Mouse (Mus musculus) brown adipose tissue, adult 24 weeks (tissue): ENCODE results near the gene Celf2. TPM values are rescaled to one million over a fixed set of nuclear protein-coding genes. Genes with fewer than 3 reads are reported as not detected.
A peak's percentile ranks its signal among the peaks of the same experiment; 100 is the strongest.

ENCODE experiments used
- H3K27ac ChIP-seq: fragments of 200-500 bp; replicated peaks from 2 replicates; pipeline ENCODE4 v1.5.1; 2012; ENCODE audit warnings: low read depth, mild to moderate bottlenecking, low read length
- H3K4me1 ChIP-seq: fragments of 200-500 bp; 2 replicates; pipeline ENCODE4 v1.6.1; 2012; ENCODE audit warnings: low read length, mixed read lengths; ENCODE audit not compliant: control insufficient read depth, insufficient read depth, insufficient read length
- H3K4me3 ChIP-seq: fragments of 200-500 bp; 2 replicates; pipeline ENCODE4 v1.5.1; 2012; ENCODE audit warnings: low read depth, mild to moderate bottlenecking, low read length, moderate library complexity; ENCODE audit not compliant: insufficient read depth
- polyA plus RNA-seq: library from polyadenylated mRNA; stranded (reverse); fragments of >200 nt; gene quantifications from 2 replicates; pipeline ENCODE4 v1.2.4, GENCODE M21; 2012; ENCODE audit not compliant: missing spikeins, insufficient read depth, insufficient read length

Celf2 gene
- polyA plus RNA-seq, 1 experiment: 65.7 TPM

- Histone ChIP-seq H3K27ac (no peak overlapping the region), H3K4me1 (no peaks in the 10 kb centered on the region), H3K4me3 (no peak overlapping the region)
Measured at GRCm38 (mm10) chr2:7223538-7223937, 285.8 kb downstream of the Celf2 start.

DNA sequence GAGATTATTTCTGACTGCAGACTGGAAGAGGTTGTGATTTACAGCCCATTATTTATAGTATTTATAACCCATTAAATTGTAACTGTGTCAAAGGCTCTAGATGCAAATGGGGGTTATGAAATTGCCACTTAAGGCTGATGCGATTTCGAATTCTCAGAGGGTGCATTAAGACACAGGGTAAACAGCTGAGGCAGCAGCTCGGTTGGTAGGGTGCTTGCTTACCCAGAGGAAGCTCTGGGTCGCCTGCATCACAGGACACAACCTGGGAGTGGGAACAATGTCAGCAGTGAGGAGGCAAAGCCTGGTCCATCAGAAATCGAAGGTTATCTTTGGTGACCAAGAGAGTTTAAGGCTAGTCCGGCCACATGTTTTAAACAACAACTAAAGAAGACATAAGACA, 286.5 kb downstream of the Celf2 start:
- Histone ChIP-seq H3K4me1 (no peaks in the 10 kb centered on the region), H3K27ac (no peak overlapping the region), H3K4me3 (no peak overlapping the region)

DNA sequence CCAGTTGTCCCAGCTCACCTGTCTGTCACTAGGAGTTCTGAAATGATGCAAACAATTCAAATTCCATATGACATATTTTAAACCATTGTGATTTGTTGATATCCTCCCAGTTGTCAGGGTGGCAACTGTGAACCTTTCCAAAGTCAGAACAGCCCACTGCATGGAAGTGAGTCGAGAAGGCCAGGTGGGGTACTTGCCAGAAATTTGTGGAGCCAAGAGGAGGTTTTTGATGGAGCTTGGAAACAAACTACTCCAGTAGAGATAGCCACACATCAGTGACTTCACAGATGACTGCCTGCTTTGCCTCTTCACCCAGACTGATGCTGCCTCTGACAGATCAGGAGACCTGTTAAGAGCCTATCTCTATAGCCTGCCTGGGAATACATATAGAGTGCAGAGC, 287.5 kb downstream of the Celf2 start:
- Histone ChIP-seq H3K27ac (no peak overlapping the region), H3K4me3 (no peak overlapping the region), H3K4me1 (no peaks in the 10 kb centered on the region)

- Histone ChIP-seq H3K4me1 (no peaks in the 10 kb centered on the region), H3K4me3 (no peak overlapping the region), H3K27ac (no peak overlapping the region)
Measured at GRCm38 (mm10) chr2:7218101-7218500, 291.3 kb downstream of the Celf2 start.

DNA sequence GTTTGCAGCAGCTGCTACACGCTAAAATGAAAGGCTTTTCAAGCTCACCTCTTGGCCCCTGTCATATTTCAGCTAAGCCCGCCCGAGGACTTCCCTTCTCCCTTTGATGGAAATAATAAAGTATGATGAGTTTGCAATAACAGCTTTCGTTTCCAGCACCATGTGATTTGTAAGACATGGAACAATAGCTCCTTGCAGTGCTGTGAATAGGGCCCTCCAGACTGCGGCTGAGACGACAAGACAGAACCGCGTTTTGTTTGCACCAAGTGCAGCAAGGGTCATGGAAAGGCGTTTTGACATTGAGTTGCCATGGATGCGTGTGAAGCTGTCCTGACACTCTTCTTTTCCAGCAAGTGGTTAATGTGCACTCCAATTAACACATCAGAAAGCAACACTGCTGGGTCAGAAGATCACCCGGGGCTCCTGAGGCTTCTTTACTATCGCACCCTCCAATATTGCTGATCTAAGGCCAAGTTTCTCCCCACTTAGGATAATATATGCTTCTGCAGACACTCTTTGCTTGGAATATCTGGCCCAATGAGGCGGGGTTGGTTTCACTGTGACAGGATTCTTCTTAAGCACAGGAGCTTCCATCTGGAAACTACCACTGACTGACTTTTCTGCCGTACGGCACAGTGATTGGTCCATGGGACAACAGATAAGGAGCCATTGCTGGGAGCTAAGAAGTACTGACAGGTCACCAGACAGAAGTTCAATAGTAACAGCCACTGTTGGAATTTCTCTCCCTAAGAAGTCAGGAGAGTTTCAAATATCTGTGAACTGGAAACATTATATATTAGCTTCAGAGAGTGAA, 301.5 kb downstream of the Celf2 start:
- H3K4me3 ChIP-seq: no peak overlapping the region
- no peaks in the 10 kb centered on the region for H3K4me1 ChIP-seq
- H3K27ac ChIP-seq: no peak overlapping the region

- no peaks in the 10 kb centered on the region for H3K4me1 ChIP-seq
- H3K27ac ChIP-seq: no peak overlapping the region
- no peak overlapping the region for H3K4me3 ChIP-seq
Measured at GRCm38 (mm10) chr2:7193413-7193812, 315.9 kb downstream of the Celf2 start.

GRCm38 (mm10) chr2:7179186-7179585, 330.2 kb downstream of the Celf2 start:
- Histone ChIP-seq H3K27ac (no peak overlapping the region), H3K4me3 (no peak overlapping the region), H3K4me1 (no peaks in the 10 kb centered on the region)

DNA sequence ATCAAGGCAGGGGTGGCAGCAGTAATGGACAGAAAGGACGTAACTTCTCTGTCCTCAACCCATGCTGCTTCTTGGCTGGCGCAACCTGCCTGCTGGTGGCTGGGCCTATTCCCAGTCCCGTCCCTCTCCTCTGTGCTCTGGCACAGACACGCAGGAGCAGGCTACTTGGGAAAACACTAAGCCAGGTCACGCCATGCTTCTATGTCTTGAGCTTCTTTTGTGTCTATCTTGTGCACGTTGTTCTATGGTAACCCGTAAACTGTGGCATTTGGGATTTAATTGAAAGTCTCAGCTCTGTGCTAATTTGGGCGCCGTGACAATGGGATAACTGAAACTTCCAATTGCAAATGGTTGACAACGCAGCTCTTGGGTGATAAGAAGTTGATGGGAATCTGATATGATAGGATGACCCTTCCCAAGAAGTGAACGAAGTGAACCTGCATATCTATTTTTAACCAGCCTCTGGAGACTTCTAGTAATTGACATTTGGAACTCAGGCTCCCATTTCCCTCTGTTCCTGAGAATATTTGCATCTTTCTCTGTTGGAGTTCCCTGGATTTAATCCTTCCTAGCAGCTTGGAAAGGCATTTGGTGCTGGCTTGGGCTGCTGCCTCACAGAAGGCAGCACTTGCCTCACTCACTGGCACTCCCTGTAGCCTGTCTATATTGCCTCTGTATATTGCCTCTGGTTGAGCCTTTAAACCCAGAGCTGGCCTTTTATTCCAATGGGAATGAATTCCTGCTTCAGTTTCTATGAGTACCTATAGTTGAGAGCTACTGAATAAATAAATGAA, 335.9 kb downstream of the Celf2 start:
- Histone ChIP-seq H3K27ac (peak overlapping the region; percentile 90), H3K4me3 (no peak overlapping the region), H3K4me1 (no peaks in the 10 kb centered on the region)

DNA sequence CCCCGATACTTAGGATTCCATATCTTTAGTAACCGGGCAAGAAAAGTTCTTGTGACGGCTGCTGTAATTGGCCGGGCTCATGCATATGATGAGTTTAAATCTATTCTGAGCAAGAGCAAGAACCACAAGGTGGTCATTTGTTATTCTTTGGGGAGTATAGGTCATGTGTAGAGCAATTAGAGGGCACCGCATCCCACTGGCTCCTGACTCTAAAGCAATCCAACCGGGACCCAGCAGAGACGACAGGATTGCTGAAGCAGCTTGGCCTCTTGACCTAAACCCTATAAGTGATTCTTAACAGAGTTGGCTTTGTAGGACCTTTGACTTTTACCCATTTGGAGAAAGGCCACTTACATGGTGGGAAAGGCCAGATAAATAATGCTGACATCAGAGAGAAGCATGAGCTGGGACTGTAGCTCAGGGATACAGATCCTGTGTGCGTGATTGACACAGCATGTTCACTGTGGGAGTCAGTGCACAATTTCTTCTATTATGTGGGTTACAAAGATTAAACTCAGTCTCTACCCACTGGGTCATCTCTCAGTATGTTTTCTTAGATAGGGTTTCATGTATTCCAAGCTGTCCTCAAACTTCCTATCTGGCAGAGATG, 338.2 kb downstream of the Celf2 start:
- Histone ChIP-seq H3K4me3 (no peak overlapping the region), H3K4me1 (no peaks in the 10 kb centered on the region), H3K27ac (peak overlapping the region; percentile 94)

GRCm38 (mm10) chr2:7165786-7166185, 343.6 kb downstream of the Celf2 start:
- no peak overlapping the region for H3K27ac ChIP-seq

DNA sequence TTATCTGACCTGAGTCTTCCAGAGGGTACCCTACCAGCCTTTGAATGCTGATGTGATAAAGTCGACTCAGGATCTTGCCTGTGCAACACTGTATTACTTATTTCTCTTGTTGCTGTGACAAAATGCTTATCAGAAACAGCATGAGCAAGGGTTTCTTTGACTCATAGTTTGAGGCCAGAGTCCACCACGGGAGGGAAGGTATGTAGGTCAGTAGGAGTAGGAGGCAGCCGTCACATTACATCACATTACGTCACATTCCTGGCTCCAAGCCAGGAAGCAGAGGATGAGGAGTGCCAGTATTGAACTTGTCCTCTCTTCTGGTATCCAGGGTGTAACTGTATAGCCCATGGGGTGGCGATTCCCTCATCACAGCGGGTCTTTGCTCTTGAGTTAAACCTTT, 349.3 kb downstream of the Celf2 start:
- H3K4me1 ChIP-seq: no peaks in the 10 kb centered on the region
- no peak overlapping the region for H3K4me3 ChIP-seq
- H3K27ac ChIP-seq: no peak overlapping the region

More at GRCm38 (mm10) chr2:7165786-7166185, 343.6 kb downstream of the Celf2 start:
- H3K4me3 ChIP-seq: no peak overlapping the region
- H3K4me1 ChIP-seq: no peaks in the 10 kb centered on the region

DNA sequence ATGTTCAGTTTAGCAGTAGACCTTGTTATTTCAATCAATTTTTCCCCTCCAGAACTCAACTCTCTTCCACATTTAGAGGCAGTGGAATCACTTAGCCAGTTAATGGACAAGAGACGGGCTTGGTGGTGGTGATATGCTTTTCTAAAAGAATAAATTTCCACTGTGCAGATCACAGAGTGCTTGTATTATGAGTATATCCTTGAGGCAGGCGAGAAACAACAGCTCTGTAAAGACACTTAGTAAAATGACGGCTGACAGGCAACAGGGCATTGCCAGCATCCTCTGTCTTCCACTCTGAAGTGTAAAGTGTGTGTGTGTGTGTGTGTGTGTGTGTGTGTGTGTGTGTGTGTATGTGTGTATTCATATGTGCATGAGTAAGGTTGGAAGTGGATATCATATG, 362.1 kb downstream of the Celf2 start:
- no peak overlapping the region for H3K27ac ChIP-seq
- H3K4me3 ChIP-seq: no peak overlapping the region
- no peaks in the 10 kb centered on the region for H3K4me1 ChIP-seq

DNA sequence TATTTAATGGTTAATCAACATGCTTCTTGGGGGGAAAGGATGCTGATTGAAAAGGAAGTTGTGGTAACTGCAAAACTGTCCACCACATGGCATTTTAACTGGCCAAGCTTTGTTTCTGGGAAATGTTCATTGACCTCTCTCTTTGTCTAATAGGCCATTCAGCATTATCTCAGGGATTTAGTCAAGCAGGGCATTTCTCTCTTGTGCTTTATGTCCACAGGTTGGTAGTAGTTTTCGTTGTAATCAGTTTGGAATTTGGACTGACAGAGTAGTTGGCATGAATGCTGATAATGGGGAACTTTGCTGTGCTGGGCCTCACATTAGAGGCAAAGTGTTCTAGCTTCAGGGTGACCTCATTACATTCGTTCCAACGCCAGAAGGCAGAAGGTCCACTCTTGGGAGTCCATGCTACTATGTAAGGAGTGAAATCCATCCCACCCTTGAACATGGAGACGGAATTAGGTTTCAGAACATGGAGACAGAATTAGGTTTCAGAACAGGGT, 363.8 kb downstream of the Celf2 start:
- Histone ChIP-seq H3K27ac (no peak overlapping the region), H3K4me1 (no peaks in the 10 kb centered on the region), H3K4me3 (no peak overlapping the region)

GRCm38 (mm10) chr2:7144871-7145270, 364.5 kb downstream of the Celf2 start:
- no peak overlapping the region for H3K4me3 ChIP-seq

GRCm38 (mm10) chr2:7123366-7123765, 386.0 kb downstream of the Celf2 start:
- Histone ChIP-seq H3K4me3 (no peak overlapping the region), H3K4me1 (no peaks in the 10 kb centered on the region), H3K27ac (no peak overlapping the region)

More at GRCm38 (mm10) chr2:7144871-7145270, 364.5 kb downstream of the Celf2 start:
- H3K4me1 ChIP-seq: no peaks in the 10 kb centered on the region
- H3K27ac ChIP-seq: no peak overlapping the region
